Mouse (Mus musculus): Measurements from ENCODE around the gene Tcf3. TPM values are rescaled to one million over a fixed set of nuclear protein-coding genes. Genes with fewer than 3 reads are reported as not detected.

The Tcf3 gene
- polyA plus RNA-seq, 1 experiment: 341 TPM

DNA sequence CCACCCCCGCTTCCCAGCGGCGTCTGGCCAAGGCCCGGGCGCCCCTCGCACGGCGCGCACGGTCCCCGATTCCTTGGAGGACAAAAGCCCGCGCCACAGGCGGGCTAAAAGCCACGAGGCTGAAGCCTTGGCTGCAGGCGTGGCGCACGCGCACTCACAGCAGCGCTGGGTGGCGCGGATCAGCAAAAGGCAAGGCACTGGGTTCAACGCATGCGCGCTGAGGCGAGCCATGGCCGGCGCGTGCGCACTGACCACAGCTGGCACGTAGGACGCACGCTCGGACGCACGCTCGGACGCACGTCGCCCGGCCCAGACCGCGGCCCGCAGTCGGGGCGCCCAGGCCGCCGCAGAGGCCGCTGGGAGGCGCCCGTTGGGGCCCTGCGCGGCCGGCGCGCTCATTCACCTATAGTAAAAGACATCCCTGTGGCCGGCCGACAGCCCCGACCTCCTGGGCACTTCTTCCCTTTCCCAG, 34.7 kb downstream of the Tcf3 start:
- TF ChIP-seq CTCF (IDR thresholded peaks at IDR 0.05; ENCODE audit: borderline replicate concordance, control insufficient read depth, extremely low read depth, insufficient read depth, low read length, poor library complexity): no peak
- peak; percentile 83 for TF ChIP-seq POLR2A (IDR thresholded peaks at IDR 0.05; ENCODE audit: control insufficient read depth, extremely low read depth, insufficient read depth, low read length, poor library complexity)
- peaks cover 18% of the 10 kb centered on the region for H3K4me1 ChIP-seq (replicated peaks; ENCODE audit: control insufficient read depth, insufficient read depth, low read length)
- DNase-seq: peak; percentile 95

GRCm38 (mm10) chr10:80398174-80398535, 35.3 kb downstream of the Tcf3 start:
- no peak overlapping the region for H3K27ac ChIP-seq (ENCODE audit: control insufficient read depth, insufficient read depth, low read length)
- WGBS: 0% methylated on average over 1 of the region's 1 CpGs
- no peak for TF ChIP-seq CTCF (IDR thresholded peaks at IDR 0.05; ENCODE audit: borderline replicate concordance, control insufficient read depth, extremely low read depth, insufficient read depth, low read length, poor library complexity)
- no peak for TF ChIP-seq POLR2A (IDR thresholded peaks at IDR 0.05; ENCODE audit: control insufficient read depth, extremely low read depth, insufficient read depth, low read length, poor library complexity)
- peaks cover 18% of the 10 kb centered on the region for H3K4me1 ChIP-seq (replicated peaks; ENCODE audit: control insufficient read depth, insufficient read depth, low read length)
- H3K4me3 ChIP-seq (ENCODE audit: control insufficient read depth, insufficient read depth, low read length): peak overlapping the region; percentile 52
- no peak for DNase-seq
- no peaks in the 10 kb centered on the region for H3K27me3 ChIP-seq (ENCODE audit: control insufficient read depth, insufficient read depth, low read length)
- peaks cover 20% of the 10 kb centered on the region for H3K36me3 ChIP-seq (ENCODE audit: control insufficient read depth, insufficient read depth, low read length)

More for the DNA sequence above, 34.7 kb downstream of the Tcf3 start:
- Histone ChIP-seq H3K36me3 (ENCODE audit: control insufficient read depth, insufficient read depth, low read length) (peaks cover 14% of the 10 kb centered on the region; the same call in 1 of the 2 replicates), H3K4me3 (ENCODE audit: control insufficient read depth, insufficient read depth, low read length) (peak overlapping the region; percentile 52), H3K27ac (ENCODE audit: control insufficient read depth, insufficient read depth, low read length) (peak overlapping the region; percentile 64), H3K27me3 (ENCODE audit: control insufficient read depth, insufficient read depth, low read length) (no peaks in the 10 kb centered on the region)
- WGBS: under 1% methylated on average over 59 of the region's 59 CpGs

- 52% methylated on average over 8 of the region's 8 CpGs for WGBS
- no peaks in the 10 kb centered on the region for H3K27me3 ChIP-seq (ENCODE audit: control insufficient read depth, insufficient read depth, low read length)
- H3K36me3 ChIP-seq (ENCODE audit: control insufficient read depth, insufficient read depth, low read length): peaks cover 25% of the 10 kb centered on the region
- H3K4me3 ChIP-seq (ENCODE audit: control insufficient read depth, insufficient read depth, low read length): peak overlapping the region; percentile 18; the same call in 1 of the 2 replicates
- H3K4me1 ChIP-seq (replicated peaks; ENCODE audit: control insufficient read depth, insufficient read depth, low read length): peaks cover 18% of the 10 kb centered on the region
- TF ChIP-seq POLR2A (IDR thresholded peaks at IDR 0.05; ENCODE audit: control insufficient read depth, extremely low read depth, insufficient read depth, low read length, poor library complexity) (no peak), CTCF (IDR thresholded peaks at IDR 0.05; ENCODE audit: borderline replicate concordance, control insufficient read depth, extremely low read depth, insufficient read depth, low read length, poor library complexity) (no peak)
- DNase-seq: no peak
- H3K27ac ChIP-seq (ENCODE audit: control insufficient read depth, insufficient read depth, low read length): no peak overlapping the region
Measured at GRCm38 (mm10) chr10:80397524-80398173, 35.8 kb downstream of the Tcf3 start.

GRCm38 (mm10) chr10:80396822-80397523, 36.5 kb downstream of the Tcf3 start:
- TF ChIP-seq POLR2A (IDR thresholded peaks at IDR 0.05; ENCODE audit: control insufficient read depth, extremely low read depth, insufficient read depth, low read length, poor library complexity) (no peak), CTCF (IDR thresholded peaks at IDR 0.05; ENCODE audit: borderline replicate concordance, control insufficient read depth, extremely low read depth, insufficient read depth, low read length, poor library complexity) (no peak)
- no peak overlapping the region for H3K27ac ChIP-seq (ENCODE audit: control insufficient read depth, insufficient read depth, low read length)
- WGBS: 92% methylated on average over 11 of the region's 11 CpGs
- no peak overlapping the region for H3K4me3 ChIP-seq (ENCODE audit: control insufficient read depth, insufficient read depth, low read length)
- no peaks in the 10 kb centered on the region for H3K27me3 ChIP-seq (ENCODE audit: control insufficient read depth, insufficient read depth, low read length)
- peaks cover 31% of the 10 kb centered on the region for H3K36me3 ChIP-seq (ENCODE audit: control insufficient read depth, insufficient read depth, low read length)
- peaks cover 18% of the 10 kb centered on the region for H3K4me1 ChIP-seq (replicated peaks; ENCODE audit: control insufficient read depth, insufficient read depth, low read length)
- no peak for DNase-seq

- no peak for DNase-seq
- Histone ChIP-seq H3K4me3 (ENCODE audit: control insufficient read depth, insufficient read depth, low read length) (no peak overlapping the region), H3K27me3 (ENCODE audit: control insufficient read depth, insufficient read depth, low read length) (no peaks in the 10 kb centered on the region), H3K27ac (ENCODE audit: control insufficient read depth, insufficient read depth, low read length) (no peak overlapping the region), H3K4me1 (replicated peaks; ENCODE audit: control insufficient read depth, insufficient read depth, low read length) (peaks cover 10% of the 10 kb centered on the region), H3K36me3 (ENCODE audit: control insufficient read depth, insufficient read depth, low read length) (peaks cover 38% of the 10 kb centered on the region)
- 98% methylated on average over 35 of the region's 35 CpGs for WGBS
- no peak for TF ChIP-seq CTCF (IDR thresholded peaks at IDR 0.05; ENCODE audit: borderline replicate concordance, control insufficient read depth, extremely low read depth, insufficient read depth, low read length, poor library complexity)
- no peak for TF ChIP-seq POLR2A (IDR thresholded peaks at IDR 0.05; ENCODE audit: control insufficient read depth, extremely low read depth, insufficient read depth, low read length, poor library complexity)
Measured at GRCm38 (mm10) chr10:80395025-80395627, 38.3 kb downstream of the Tcf3 start.

DNA sequence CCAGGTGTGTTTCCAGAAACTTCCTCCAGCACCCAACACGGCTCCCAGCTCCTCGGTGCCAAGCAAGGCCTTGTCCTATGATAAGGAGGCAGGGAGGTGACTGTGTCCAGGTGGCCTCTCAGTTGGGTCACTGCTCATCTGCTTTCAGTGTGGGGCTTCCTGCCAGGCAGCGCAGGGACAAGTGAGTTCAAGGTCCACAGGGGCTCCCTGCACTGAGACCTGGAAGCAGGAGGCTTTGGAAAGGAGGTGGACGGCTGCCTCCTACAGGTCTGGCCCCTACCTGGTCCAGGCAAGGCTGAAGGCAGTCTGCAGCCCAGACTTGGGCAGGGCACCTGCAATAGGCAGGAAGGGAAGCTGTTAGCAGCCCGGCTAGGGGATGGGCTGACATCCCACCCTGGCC, 40.8 kb downstream of the Tcf3 start:
- no peak for DNase-seq
- no peak overlapping the region for H3K27ac ChIP-seq (ENCODE audit: control insufficient read depth, insufficient read depth, low read length)
- peaks cover 38% of the 10 kb centered on the region for H3K36me3 ChIP-seq (ENCODE audit: control insufficient read depth, insufficient read depth, low read length)
- H3K4me3 ChIP-seq (ENCODE audit: control insufficient read depth, insufficient read depth, low read length): no peak overlapping the region
- H3K27me3 ChIP-seq (ENCODE audit: control insufficient read depth, insufficient read depth, low read length): no peaks in the 10 kb centered on the region
- WGBS: 94% methylated on average over 5 of the region's 5 CpGs
- H3K4me1 ChIP-seq (replicated peaks; ENCODE audit: control insufficient read depth, insufficient read depth, low read length): peaks cover 16% of the 10 kb centered on the region
- no peak for TF ChIP-seq POLR2A (IDR thresholded peaks at IDR 0.05; ENCODE audit: control insufficient read depth, extremely low read depth, insufficient read depth, low read length, poor library complexity)
- no peak for TF ChIP-seq CTCF (IDR thresholded peaks at IDR 0.05; ENCODE audit: borderline replicate concordance, control insufficient read depth, extremely low read depth, insufficient read depth, low read length, poor library complexity)

Data from thymus, adult 2 months (tissue).